Mouse (Mus musculus) natural killer cell, adult 2 months (primary cell): Measurements from ENCODE around the gene Slc6a5.

Experiments
- DNase-seq, 2 experiments: peaks; one replicate each; pipeline ENCODE4 v3.0.0; 2022; ENCODE audit warnings: low spot score in 2 of 2

The Slc6a5 gene

GRCm38 (mm10) chr7:49981511-49982227 lies 71.7 kb downstream of the Slc6a5 start:
- DNase-seq = no peak

GRCm38 (mm10) chr7:49984698-49985097 lies 74.8 kb downstream of the Slc6a5 start:
- no peak for DNase-seq

GRCm38 (mm10) chr7:49985947-49986346 lies 76.0 kb downstream of the Slc6a5 start:
- no peak for DNase-seq

GRCm38 (mm10) chr7:49999321-49999720 lies 89.4 kb downstream of the Slc6a5 start:
- DNase-seq = no peak

GRCm38 (mm10) chr7:50005268-50005667 lies 95.3 kb downstream of the Slc6a5 start:
- no peak for DNase-seq
